Mouse (Mus musculus) small intestine, adult 2 months (tissue): Measurements from ENCODE around the gene 1600002K03Rik. TPM values are rescaled to one million over a fixed set of nuclear protein-coding genes. Genes with fewer than 3 reads are reported as not detected.
A peak's percentile ranks its signal among the peaks of the same experiment; 100 is the strongest.
"Not testable (repeated sequence)": the region's sequence is repeated elsewhere in the genome, so short reads cannot be mapped to it uniquely, and the experiment has no call there.

Experiments used
- H3K27ac ChIP-seq: fragments of 200-500 bp; 2 replicates; pipeline ENCODE4 v1.5.1; 2012; ENCODE audit warnings: low read depth, low read length, control low read depth, inconsistent platforms; ENCODE audit not compliant: insufficient read depth
- H3K27me3 ChIP-seq: fragments of 200-500 bp; 2 replicates; pipeline ENCODE4 v1.6.1; 2012; ENCODE audit warnings: mild to moderate bottlenecking, moderate library complexity, low read length, inconsistent platforms; ENCODE audit not compliant: control insufficient read depth, insufficient read depth
- H3K36me3 ChIP-seq: fragments of 200-500 bp; 2 replicates; pipeline ENCODE4 v1.6.1; 2012; ENCODE audit warnings: mild to moderate bottlenecking, low read length, control low read depth, inconsistent platforms; ENCODE audit not compliant: control insufficient read depth, insufficient read depth
- H3K4me1 ChIP-seq: fragments of 200-500 bp; 2 replicates; pipeline ENCODE4 v1.6.1; 2012; ENCODE audit warnings: low read length, inconsistent platforms, mixed read lengths; ENCODE audit not compliant: control insufficient read depth, insufficient read depth, insufficient read length
- H3K4me3 ChIP-seq: fragments of 200-500 bp; 2 replicates; pipeline ENCODE4 v1.5.1; 2012; ENCODE audit warnings: low read depth, mild to moderate bottlenecking, control low read depth, inconsistent platforms, low read length, moderate library complexity
- CTCF ChIP-seq: fragments of 200-500 bp; IDR thresholded peaks from 2 replicates; pipeline ENCODE4 v1.5.1; 2012; ENCODE audit warnings: low read depth, mild to moderate bottlenecking, control low read depth, inconsistent platforms, low read length, moderate library complexity, mixed read lengths; ENCODE audit not compliant: insufficient replicate concordance, insufficient read length; ENCODE audit errors: extremely low read depth
- POLR2A ChIP-seq: fragments of 200-500 bp; IDR thresholded peaks from 2 replicates; pipeline ENCODE4 v1.6.1; 2012; ENCODE audit warnings: low read depth, mild to moderate bottlenecking, control low read depth, inconsistent platforms, low read length, moderate library complexity
- WGBS: fragments of 180-500 bp; shearing (Covaris S2); methylation state at CpG from one replicate; pipeline ENCODE4 v1.1.7; 2018; 5-methylcytosine and 5-hydroxymethylcytosine counted together
- polyA plus RNA-seq: library from polyadenylated mRNA; depleted of rRNA; stranded (reverse); fragments of >200 nt; gene quantifications from 2 replicates; pipeline ENCODE4 v1.2.3, GENCODE M21; 2012

1600002K03Rik gene
- polyA plus RNA-seq, 1 experiment: 9.0 TPM

- WGBS: 9% methylated on average over 44 of the region's 44 CpGs
- no peak for TF ChIP-seq CTCF
- Histone ChIP-seq H3K27ac (peak overlapping the region; percentile 58), H3K4me1 (peaks cover 53% of the 10 kb centered on the region), H3K27me3 (no peaks in the 10 kb centered on the region), H3K36me3 (no peaks in the 10 kb centered on the region), H3K4me3 (peak overlapping the region; percentile 55)
Measured at GRCm38 (mm10) chr10:80164161-80164997, 8.4 kb upstream of the 1600002K03Rik start.

GRCm38 (mm10) chr10:80164998-80165344 lies 7.8 kb upstream of the 1600002K03Rik start:
- H3K4me3 ChIP-seq: peak overlapping the region; percentile 55
- under 1% methylated on average over 17 of the region's 17 CpGs for WGBS
- no peaks in the 10 kb centered on the region for H3K27me3 ChIP-seq
- H3K27ac ChIP-seq: peak overlapping the region; percentile 58
- peaks cover 51% of the 10 kb centered on the region for H3K4me1 ChIP-seq
- TF ChIP-seq CTCF (peak; percentile 100), POLR2A (peak; percentile 70)
- peaks cover 4% of the 10 kb centered on the region for H3K36me3 ChIP-seq

- TF ChIP-seq CTCF (no peak), POLR2A (no peak)
- Histone ChIP-seq H3K4me1 (peaks cover 45% of the 10 kb centered on the region), H3K4me3 (peak within 1 kb of the TSS; percentile 55), H3K27me3 (no peaks in the 10 kb centered on the region), H3K27ac (peak within 1 kb of the TSS; percentile 58), H3K36me3 (peaks cover 10% of the 10 kb centered on the region)
- WGBS: 25% methylated on average over 20 of the region's 20 CpGs
Measured at GRCm38 (mm10) chr10:80165392-80166128, 7.2 kb upstream of the 1600002K03Rik start, which contains the start of gene Cirbp. TSS of gene Cirbp (plus strand) at chr10:80165985.

GRCm38 (mm10) chr10:80166136-80166535 lies 6.6 kb upstream of the 1600002K03Rik start:
- H3K36me3 ChIP-seq: peaks cover 14% of the 10 kb centered on the region
- H3K27ac ChIP-seq: peak overlapping the region; percentile 56
- not testable (repeated sequence) for H3K27me3 ChIP-seq, H3K4me3 ChIP-seq
- 86% methylated on average over 4 of the region's 4 CpGs for WGBS
- H3K4me1 ChIP-seq: peaks cover 42% of the 10 kb centered on the region

GRCm38 (mm10) chr10:80167460-80168037 lies 5.2 kb upstream of the 1600002K03Rik start:
- peak overlapping the region; percentile 84 for H3K4me3 ChIP-seq
- TF ChIP-seq POLR2A (peak; percentile 94), CTCF (no peak)
- peaks cover 39% of the 10 kb centered on the region for H3K4me1 ChIP-seq
- peak overlapping the region; percentile 85 for H3K27ac ChIP-seq
- WGBS: under 1% methylated on average over 55 of the region's 55 CpGs
- H3K27me3 ChIP-seq: no peaks in the 10 kb centered on the region
- H3K36me3 ChIP-seq: peaks cover 24% of the 10 kb centered on the region

- peak overlapping the region; percentile 85 for H3K27ac ChIP-seq
- no peaks in the 10 kb centered on the region for H3K27me3 ChIP-seq
- TF ChIP-seq POLR2A: no peak
- H3K36me3 ChIP-seq: peaks cover 24% of the 10 kb centered on the region
- peak overlapping the region; percentile 84 for H3K4me3 ChIP-seq
- H3K4me1 ChIP-seq: peaks cover 35% of the 10 kb centered on the region
- under 1% methylated on average over 48 of the region's 48 CpGs for WGBS
Measured at GRCm38 (mm10) chr10:80168038-80168661, 4.6 kb upstream of the 1600002K03Rik start.

- H3K4me1 ChIP-seq: peaks cover 29% of the 10 kb centered on the region
- TF ChIP-seq CTCF (no peak), POLR2A (no peak)
- 39% methylated on average over 1 of the region's 1 CpGs for WGBS
- H3K4me3 ChIP-seq: no peak overlapping the region
- no peak overlapping the region for H3K27ac ChIP-seq
- H3K36me3 ChIP-seq: peaks cover 24% of the 10 kb centered on the region
- H3K27me3 ChIP-seq: no peaks in the 10 kb centered on the region
Measured at GRCm38 (mm10) chr10:80169070-80169469, 3.7 kb upstream of the 1600002K03Rik start.
